Mouse (Mus musculus) brown adipose tissue, adult 24 weeks (tissue): Measurements from ENCODE around the gene Hes6. TPM values are rescaled to one million over a fixed set of nuclear protein-coding genes. Genes with fewer than 3 reads are reported as not detected.

Experiments
- polyA plus RNA-seq: library from polyadenylated mRNA; stranded (reverse); fragments of >200 nt; gene quantifications from 2 replicates; pipeline ENCODE4 v1.2.4, GENCODE M21; 2012; ENCODE audit not compliant: missing spikeins, insufficient read depth, insufficient read length

Hes6 gene
- polyA plus RNA-seq, 1 experiment: 10.9 TPM

Other genes with a start within 250 kb of the Hes6 start
- gene Ramp1, start 234.2 kb downstream of the Hes6 start, polyA plus RNA-seq: 1.5 and 2.8 TPM in 2 replicates
- gene Ube2f, start 163.7 kb downstream of the Hes6 start, polyA plus RNA-seq: 74.2 and 90.4 TPM in 2 replicates
- gene Scly, start 115.7 kb downstream of the Hes6 start, polyA plus RNA-seq: 9.1 and 10.6 TPM in 2 replicates
- not detected in 2 replicates for gene Espnl, start 92.0 kb downstream of the Hes6 start, polyA plus RNA-seq
- 0.32 and 0.71 TPM in 2 replicates for gene Klhl30, start 63.0 kb downstream of the Hes6 start, polyA plus RNA-seq
- not detected in 2 replicates for gene Erfe, start 47.6 kb downstream of the Hes6 start, polyA plus RNA-seq
- 37.9 and 39.9 TPM in 2 replicates for gene Ilkap, start 15.2 kb downstream of the Hes6 start, polyA plus RNA-seq
- gene Per2, start 45.3 kb upstream of the Hes6 start, polyA plus RNA-seq: 1.6 and 6.7 TPM in 2 replicates
- gene Traf3ip1, start 80.6 kb upstream of the Hes6 start, polyA plus RNA-seq: 3.8 and 4.9 TPM in 2 replicates
- 3.4 and 5.0 TPM in 2 replicates for gene Asb1, start 126.5 kb upstream of the Hes6 start, polyA plus RNA-seq